Mouse (Mus musculus): ENCODE results near the gene Ucn2.

Ucn2 gene

GRCm38 (mm10) chr9:108992620-108993361 is 7.0 kb downstream of the Ucn2 start:
- DNase-seq = no peak

- DNase-seq = peak; percentile 18 to 31
These were observed 10.6 kb downstream of the Ucn2 start for GRCm38 (mm10) chr9:108996411-108996810.

- peak in 1 of 2 experiments; percentile 26 for DNase-seq
These were observed 12.7 kb downstream of the Ucn2 start for GRCm38 (mm10) chr9:108998287-108999166.

GRCm38 (mm10) chr9:108999167-108999526 is 13.3 kb downstream of the Ucn2 start:
- DNase-seq = peak; percentile 24 to 39

GRCm38 (mm10) chr9:109000726-109001125 is 14.9 kb downstream of the Ucn2 start:
- DNase-seq = peak; percentile 63 to 73

- DNase-seq = peak; percentile 22 to 64
These were observed 17.4 kb downstream of the Ucn2 start for GRCm38 (mm10) chr9:109003201-109003600.

- DNase-seq = peak in 1 of 2 experiments; percentile 12
These were observed 21.4 kb downstream of the Ucn2 start for GRCm38 (mm10) chr9:109007025-109007780.

- peak in 1 of 2 experiments; percentile 17 for DNase-seq
These were observed 22.3 kb downstream of the Ucn2 start for GRCm38 (mm10) chr9:109008081-109008480.

GRCm38 (mm10) chr9:109008994-109009635 is 23.3 kb downstream of the Ucn2 start:
- DNase-seq = no peak

- DNase-seq = no peak
These were observed 24.0 kb downstream of the Ucn2 start for GRCm38 (mm10) chr9:109009636-109010315.

GRCm38 (mm10) chr9:109010316-109010690 is 24.5 kb downstream of the Ucn2 start:
- no peak for DNase-seq

GRCm38 (mm10) chr9:109015397-109015796 is 29.6 kb downstream of the Ucn2 start:
- DNase-seq = peak in 1 of 2 experiments; percentile 9

GRCm38 (mm10) chr9:109016973-109017604 is 31.3 kb downstream of the Ucn2 start:
- DNase-seq = peak; percentile 39 to 41

GRCm38 (mm10) chr9:109021428-109021827 is 35.6 kb downstream of the Ucn2 start:
- peak in 1 of 2 experiments; percentile 20 for DNase-seq

- peak in 1 of 2 experiments; percentile 19 for DNase-seq
These were observed 37.3 kb downstream of the Ucn2 start for GRCm38 (mm10) chr9:109022866-109023685.

GRCm38 (mm10) chr9:109027521-109027920 is 41.7 kb downstream of the Ucn2 start:
- DNase-seq = peak in 1 of 2 experiments; percentile 25

GRCm38 (mm10) chr9:109028421-109028820 is 42.6 kb downstream of the Ucn2 start:
- DNase-seq = no peak

- peak in 1 of 2 experiments; percentile 20 for DNase-seq
These were observed 43.1 kb downstream of the Ucn2 start for GRCm38 (mm10) chr9:109028919-109029318.

- peak in 1 of 2 experiments; percentile 14 for DNase-seq
These were observed 44.5 kb downstream of the Ucn2 start for GRCm38 (mm10) chr9:109030312-109030711.

- no peak for DNase-seq
These were observed 45.2 kb downstream of the Ucn2 start for GRCm38 (mm10) chr9:109031001-109031400.
